Mouse (Mus musculus) right cerebral cortex, adult 2 months (tissue): ENCODE measurements around the gene Gm20517.
"Not testable (repeated sequence)": the region's sequence is repeated elsewhere in the genome, so short reads cannot be mapped to it uniquely, and the experiment has no call there.

Experiments
- DNase-seq, 2 experiments: peaks; one replicate each; pipeline ENCODE4 v3.0.0; 2021 to 2022; ENCODE audit warnings: low spot score in 2 of 2

The Gm20517 gene

DNA sequence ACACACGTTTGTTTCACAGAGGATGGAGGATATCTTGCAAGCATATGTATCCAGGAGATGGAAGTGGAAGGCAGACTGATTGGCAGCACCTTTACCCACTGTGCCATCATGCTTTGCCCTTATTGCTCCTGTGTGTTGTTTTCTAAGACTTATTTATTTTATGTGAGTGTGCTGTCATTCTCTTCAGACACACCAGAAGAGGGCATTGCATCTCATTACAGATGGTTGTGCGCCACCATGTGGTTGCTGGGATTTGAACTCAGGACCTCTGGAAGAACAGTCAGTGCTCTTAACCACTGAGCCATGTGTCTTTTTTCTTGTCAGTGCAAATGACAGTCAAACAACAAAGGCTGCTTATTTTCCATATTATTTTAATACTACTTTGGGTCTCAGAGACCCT is 16.4 kb downstream of the Gm20517 start:
- no peak for DNase-seq

DNA sequence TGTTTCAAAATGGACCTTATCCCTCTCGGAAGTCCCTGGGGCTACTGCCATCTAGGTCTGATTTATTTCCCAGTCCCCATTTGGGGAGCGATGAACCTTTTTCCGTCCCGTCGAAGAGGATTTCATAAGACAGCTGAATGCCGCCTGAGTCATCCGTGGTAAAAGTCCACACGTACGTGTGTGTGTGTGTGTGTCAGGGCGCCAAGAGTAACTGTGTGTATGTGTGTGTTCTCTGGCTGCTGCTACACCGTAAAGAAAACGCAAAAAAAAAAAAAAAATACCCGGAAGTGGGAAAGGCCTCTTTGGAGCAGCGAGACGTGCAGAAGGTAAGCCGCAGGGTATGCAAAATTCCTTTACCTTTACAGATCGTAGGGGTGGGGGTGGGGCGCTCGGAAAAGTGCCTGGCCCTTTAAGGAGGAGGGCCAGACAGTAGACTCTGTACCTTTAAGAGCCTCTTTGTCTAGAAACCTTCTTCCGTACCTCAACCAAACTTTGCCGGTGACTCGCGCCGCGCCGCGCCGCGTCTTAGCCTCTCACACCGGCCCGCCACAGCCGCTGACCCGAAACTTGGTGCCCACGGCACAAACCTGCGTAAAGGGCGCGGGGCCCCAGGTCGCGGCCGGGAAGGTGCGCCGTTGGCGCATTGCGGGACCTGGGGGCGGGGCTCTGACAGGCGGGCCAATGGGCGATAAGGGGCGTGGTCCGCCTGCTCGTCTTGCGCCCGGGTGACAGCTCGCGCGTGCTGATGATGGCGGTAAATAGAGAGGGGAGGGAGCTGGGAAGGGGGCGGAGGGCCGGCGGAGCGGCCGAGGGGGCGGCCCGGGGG is 17.7 kb downstream of the Gm20517 start:
- peak; percentile 89 to 93 for DNase-seq

- DNase-seq, result peak; percentile 27 to 38
Measured at GRCm38 (mm10) chr17:47629717-47630677, 18.6 kb downstream of the Gm20517 start.

DNA sequence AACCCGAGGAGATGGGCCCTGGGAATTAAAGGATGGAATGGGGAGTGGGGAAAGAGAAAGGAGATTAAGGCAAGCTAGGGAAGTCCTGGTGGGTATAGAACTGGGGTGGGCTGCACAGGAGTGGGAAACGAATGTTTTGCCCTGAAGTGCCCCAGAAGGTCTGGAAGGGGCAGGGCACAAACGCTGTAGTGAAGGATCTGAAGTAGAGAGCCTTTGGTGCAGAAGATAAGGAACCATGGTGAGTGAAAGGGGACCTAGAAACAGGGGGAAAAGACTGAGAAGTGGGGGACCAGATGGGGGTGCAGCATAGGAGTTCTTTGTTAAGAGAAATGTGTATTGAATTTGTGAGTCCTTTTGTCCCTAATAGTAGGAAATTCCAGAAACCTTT is 19.3 kb downstream of the Gm20517 start, which contains the start of gene Usp49:
Gene Usp49, plus strand, starts transcription at position 13 of the 388 bp plus-strand sequence.
- no peak for DNase-seq

DNA sequence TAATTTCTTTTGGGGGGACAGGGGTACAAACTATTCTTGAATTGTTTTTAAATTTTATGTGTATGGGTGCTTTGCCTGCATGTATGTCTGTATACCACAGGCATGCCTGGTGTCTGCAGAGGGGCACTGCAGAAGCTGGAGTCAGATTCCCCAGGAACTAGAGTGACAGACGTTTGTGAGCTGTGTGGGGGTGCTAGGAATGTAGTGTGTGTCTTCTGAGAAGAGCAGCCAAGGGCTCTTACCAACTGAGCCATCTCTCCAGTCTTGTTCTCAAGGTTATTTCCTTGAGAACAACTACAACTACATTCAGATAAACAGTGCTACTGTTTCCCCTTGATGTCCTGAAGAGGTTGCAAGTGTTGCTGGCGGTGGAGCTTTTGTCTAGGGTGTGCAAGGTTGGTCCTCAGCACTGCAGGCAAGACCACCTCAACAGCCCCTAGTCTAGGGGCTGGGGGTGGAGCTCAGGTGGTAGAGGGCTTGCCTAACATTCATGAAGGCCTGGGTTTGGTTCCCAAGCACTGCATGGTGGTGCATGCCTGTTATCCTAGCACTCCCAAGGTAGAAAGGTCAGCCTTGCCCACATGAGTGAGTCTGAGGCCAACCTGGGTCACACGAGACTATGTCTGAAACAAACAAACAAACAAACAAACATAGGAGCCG is 20.9 kb downstream of the Gm20517 start:
- DNase-seq, result no peak

DNA sequence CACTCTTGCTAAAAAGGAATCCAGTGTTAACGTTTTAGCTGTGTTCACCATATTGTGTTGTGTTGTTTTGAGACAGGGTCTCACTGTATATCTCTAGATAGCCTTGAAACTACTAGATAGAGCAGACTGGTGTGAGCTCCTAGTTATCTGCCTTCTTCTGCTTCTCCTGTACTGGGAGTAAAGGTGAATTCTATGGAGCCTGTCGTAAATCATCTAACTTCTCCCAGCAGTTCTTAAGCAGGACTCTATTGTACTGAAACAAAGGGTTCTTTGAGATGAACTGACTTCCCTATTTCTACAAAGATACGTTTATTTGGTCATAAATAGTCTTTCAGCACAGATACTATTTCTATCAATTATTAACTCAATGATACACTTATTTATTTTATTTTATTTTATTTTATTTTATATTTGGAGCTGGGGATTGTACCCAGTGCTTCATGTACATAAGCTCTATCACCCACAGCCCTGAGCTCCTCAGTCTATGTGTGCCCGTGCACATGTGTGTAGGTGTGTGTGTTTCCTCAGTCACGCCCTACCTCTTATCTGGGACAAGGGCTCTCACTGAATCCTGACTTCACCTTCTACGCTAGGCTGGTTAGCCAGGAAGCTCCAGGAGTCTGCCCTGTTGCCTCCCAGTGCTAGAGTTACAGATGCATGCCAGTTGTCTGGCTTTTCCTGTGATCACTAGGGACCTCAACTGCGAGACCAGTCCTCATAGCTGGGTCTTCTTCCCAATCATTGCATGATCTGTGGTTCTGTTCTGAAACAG is 22.8 kb downstream of the Gm20517 start:
- no peak for DNase-seq

DNA sequence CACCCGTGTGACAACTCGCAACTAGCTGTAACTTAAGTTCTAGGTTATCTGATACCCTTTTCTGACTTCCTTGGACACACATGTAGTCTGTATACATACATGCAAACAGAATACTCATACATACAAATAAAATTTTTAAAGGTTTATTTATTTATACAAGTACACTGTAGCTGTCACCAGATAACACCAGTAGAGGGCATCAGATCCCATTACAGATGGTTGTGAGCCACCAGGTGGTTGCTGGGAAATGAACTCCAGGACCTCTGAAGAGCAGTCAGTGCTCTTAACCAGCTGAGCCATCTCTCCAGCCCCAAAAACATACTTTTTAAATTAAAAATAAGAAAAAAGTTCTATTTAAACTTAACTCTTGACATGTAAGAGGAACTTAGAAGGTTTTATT is 31.6 kb downstream of the Gm20517 start:
- DNase-seq, result no peak

DNA sequence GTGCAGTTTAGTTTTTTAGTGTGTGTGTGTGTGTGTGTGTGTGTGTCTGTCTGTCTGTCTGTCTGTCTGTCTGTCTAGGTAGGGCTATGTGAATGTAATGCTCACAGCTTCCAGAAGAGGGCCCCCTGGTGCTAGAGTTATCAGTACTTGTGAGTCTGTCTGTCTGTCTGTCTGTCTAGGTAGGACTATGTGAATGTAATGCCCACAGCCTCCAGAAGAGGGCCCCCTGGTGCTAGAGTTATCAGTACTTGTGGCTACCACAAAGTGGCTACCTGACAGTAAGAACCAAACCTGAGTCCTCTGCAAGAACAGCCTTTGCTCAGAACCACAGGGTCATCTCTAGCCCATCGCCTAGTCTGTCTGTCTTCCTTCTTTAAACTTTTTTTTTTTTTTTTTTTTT is 35.3 kb downstream of the Gm20517 start:
- DNase-seq, result peak; percentile 38 to 40

DNA sequence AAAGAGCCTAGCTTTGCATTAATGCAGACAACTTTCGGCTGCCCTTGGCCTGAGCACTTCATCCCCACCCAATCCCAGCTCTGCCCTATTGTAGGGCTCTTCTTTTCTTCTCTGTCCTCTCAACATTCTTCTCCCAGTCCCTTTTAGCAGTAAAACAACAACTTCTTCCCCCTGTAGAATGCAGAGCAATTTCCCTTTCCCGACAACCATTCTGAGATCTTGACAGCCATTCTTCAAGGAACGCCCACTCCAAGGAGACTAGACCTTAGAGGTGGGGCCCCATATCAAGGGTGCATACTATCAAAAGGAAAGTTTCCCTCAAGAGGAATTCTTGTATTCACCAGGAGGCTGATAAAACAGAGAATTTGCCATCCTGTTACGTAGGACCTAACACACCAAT is 37.6 kb downstream of the Gm20517 start:
- no peak for DNase-seq

- DNase-seq, result no peak
Measured at GRCm38 (mm10) chr17:47651953-47652352, 40.6 kb downstream of the Gm20517 start.

GRCm38 (mm10) chr17:47654346-47654745 is 43.0 kb downstream of the Gm20517 start:
- not testable (repeated sequence) for DNase-seq

DNA sequence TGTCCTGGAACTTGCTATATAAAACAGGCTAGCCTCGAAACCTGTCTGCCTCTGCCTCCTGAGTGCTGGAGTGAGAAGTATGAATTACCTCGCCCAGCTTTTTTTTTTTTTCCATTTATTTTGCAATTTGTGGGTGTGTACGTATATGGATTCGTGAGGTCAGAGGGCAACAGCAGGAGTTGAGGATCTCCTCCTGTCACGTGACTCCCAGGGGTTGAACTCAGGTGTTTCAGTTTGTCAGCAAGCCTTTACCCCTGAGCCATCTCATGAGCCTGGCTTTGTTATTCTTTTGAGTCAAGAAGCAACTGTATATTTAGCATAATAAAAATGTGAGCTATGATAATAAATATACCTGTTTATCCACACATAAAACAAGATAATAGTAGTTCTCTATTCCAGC is 44.3 kb downstream of the Gm20517 start:
- no peak for DNase-seq

GRCm38 (mm10) chr17:47657901-47658300 is 46.5 kb downstream of the Gm20517 start:
- no peak for DNase-seq

- DNase-seq, result no peak
Measured at GRCm38 (mm10) chr17:47658741-47659243, 47.4 kb downstream of the Gm20517 start.

- no peak for DNase-seq
Measured at GRCm38 (mm10) chr17:47663009-47663713, 51.8 kb downstream of the Gm20517 start.

DNA sequence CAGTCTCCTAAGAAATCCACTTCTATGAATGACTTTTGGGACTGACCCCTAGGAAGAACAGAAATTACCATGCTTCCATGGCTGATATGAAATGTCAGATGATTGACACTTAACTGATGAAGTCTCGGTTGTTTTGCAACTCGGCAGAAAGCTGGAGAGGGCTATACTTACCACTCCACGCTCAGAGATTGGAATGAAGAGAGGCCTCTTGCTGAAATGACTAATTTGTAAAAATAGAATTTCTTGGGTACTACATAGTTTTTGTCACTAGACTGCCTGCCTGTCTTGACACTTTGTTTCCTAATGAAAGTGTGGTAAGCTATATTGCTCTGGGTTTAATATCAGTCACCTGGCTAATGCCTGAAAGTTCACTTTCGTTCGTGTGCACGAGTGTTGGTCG is 53.1 kb downstream of the Gm20517 start:
- DNase-seq, result no peak

DNA sequence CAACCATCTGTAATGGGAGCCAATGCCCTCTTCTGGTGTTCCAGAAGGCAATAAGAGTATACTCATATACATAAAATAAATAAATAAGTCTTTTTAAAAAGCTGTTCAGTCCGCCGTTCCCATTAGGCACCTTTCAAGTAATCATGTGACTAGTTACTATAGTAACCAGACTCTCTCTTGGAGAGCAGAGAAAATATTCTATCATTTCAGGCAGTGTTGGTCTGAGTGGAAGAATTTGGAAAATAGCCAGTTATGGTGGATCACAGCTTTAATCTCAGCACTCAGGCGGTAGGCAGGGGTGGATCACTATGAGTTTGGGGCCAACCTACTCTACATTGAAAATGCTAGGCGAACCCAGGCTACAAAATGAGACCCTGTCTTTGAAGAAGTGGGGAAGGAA is 57.8 kb downstream of the Gm20517 start:
- no peak for DNase-seq

DNA sequence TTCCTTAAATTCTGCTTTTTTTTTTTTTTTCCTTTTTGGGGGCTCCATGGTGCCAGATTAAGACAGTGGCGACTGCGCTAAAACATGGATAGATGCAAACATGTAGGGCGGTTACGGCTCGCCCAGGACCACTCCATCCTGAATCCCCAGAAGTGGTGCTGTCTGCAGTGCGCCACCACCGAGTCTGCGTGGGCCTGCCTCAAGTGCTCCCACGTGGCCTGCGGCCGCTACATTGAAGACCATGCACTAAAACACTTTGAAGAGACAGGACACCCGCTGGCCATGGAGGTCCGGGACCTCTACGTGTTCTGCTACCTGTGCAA is 60.6 kb downstream of the Gm20517 start:
- DNase-seq, result no peak

- peak in 1 of 2 experiments; percentile 55 for DNase-seq
Measured at GRCm38 (mm10) chr17:47672311-47673111, 61.1 kb downstream of the Gm20517 start.

DNA sequence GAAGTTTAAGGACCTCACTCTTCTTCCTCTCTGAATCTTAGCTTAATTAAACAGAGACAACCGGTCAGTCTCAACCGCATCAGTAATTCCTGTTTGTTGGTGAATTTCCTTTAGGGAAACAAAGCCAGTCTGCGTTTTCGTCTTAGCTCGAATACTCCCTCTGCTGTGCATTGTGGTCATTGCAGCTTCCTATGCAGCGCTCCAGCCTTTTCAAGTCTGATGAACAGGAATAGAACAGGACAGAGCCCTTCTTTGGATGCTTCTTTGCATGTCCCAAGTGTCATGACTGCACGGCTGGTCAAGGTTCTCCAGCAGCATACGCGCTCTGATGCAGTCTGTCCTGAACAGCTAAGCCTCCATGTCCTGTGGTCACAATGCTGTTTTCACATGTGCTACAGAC is 65.2 kb downstream of the Gm20517 start:
- peak; percentile 87 to 88 for DNase-seq
